Mouse (Mus musculus) liver, embryonic 14.5 days (tissue): ENCODE results near the gene Tbc1d10b. TPM values are rescaled to one million over a fixed set of nuclear protein-coding genes. Genes with fewer than 3 reads are reported as not detected.

ENCODE experiments used
- ATAC-seq: fragments of 200-750 bp; cut with Nextera tagmentation; 2 replicates; pipeline ENCODE4 v1.8.0; 2017; ENCODE audit warnings: moderate number of reproducible peaks, mild to moderate bottlenecking, moderate library complexity; ENCODE audit not compliant: insufficient read depth
- DNase-seq, 3 experiments: peaks; one replicate each; pipeline ENCODE4 v3.0.0-alpha.2; 2012 to 2013; ENCODE audit warnings: low read depth in 3 of 3, low spot score in 3 of 3
- H3K27ac ChIP-seq: fragments of 300-500 bp; sonication (generic); 2 replicates; pipeline ENCODE4 v1.5.1; 2014; ENCODE audit warnings: moderate library complexity, mild to moderate bottlenecking, control low read depth, inconsistent platforms
- H3K27me3 ChIP-seq: fragments of 300-500 bp; sonication (generic); 2 replicates; pipeline ENCODE4 v1.6.1; 2014; ENCODE audit warnings: mild to moderate bottlenecking, low read length, moderate library complexity; ENCODE audit not compliant: control insufficient read depth, insufficient read depth
- H3K36me3 ChIP-seq: fragments of 300-500 bp; sonication (generic); replicated peaks from 2 replicates; pipeline ENCODE4 v1.6.1; 2014; ENCODE audit warnings: low read depth; ENCODE audit not compliant: control insufficient read depth, insufficient read depth
- H3K4me1 ChIP-seq, 2 experiments: fragments of 200-500 bp in 1 of 2; fragments of 300-500 bp in 1 of 2; sonication (generic) in 1 of 2; replicated peaks; 2 replicates each; pipeline ENCODE4 v1.6.1; 2012 to 2014; ENCODE audit warnings: antibody characterized with exemption in 1 of 2, inconsistent platforms in 1 of 2, low read length in 1 of 2; ENCODE audit not compliant: control insufficient read depth in 2 of 2, insufficient read depth in 2 of 2
- H3K4me2 ChIP-seq: fragments of 300-500 bp; sonication (generic); 2 replicates; pipeline ENCODE4 v1.6.1; 2014; ENCODE audit warnings: low read depth, mild to moderate bottlenecking, control low read depth, moderate library complexity
- H3K4me3 ChIP-seq, 2 experiments: fragments of 200-500 bp in 1 of 2; fragments of 300-500 bp in 1 of 2; sonication (generic) in 1 of 2; 2 replicates each; pipeline ENCODE4 v1.5.1; 2012 to 2014; ENCODE audit warnings: low read depth in 2 of 2, low read length in 2 of 2, mild to moderate bottlenecking in 2 of 2, control low read depth in 1 of 2, inconsistent platforms in 1 of 2, moderate library complexity in 1 of 2; ENCODE audit not compliant: insufficient read depth in 1 of 2
- H3K9ac ChIP-seq: fragments of 300-500 bp; sonication (generic); replicated peaks from 2 replicates; pipeline ENCODE4 v1.6.1; 2014; ENCODE audit warnings: mild to moderate bottlenecking, control low read depth, moderate library complexity
- H3K9me3 ChIP-seq: fragments of 300-500 bp; sonication (generic); 2 replicates; pipeline ENCODE4 v1.6.1; 2016; ENCODE audit warnings: low read length, mixed read lengths; ENCODE audit not compliant: control insufficient read depth
- CTCF ChIP-seq: IDR thresholded peaks from 2 replicates; pipeline ENCODE4 v1.5.1; 2016; ENCODE audit warnings: antibody characterized with exemption, low read depth, control low read depth
- EP300 ChIP-seq: IDR thresholded peaks from 2 replicates; pipeline ENCODE4 v1.6.1; 2016; ENCODE audit warnings: antibody characterized with exemption, low read depth
- WGBS: fragments of 180-500 bp; shearing (Covaris S2); extraction: QIAGEN DNeasy Blood & Tissue Kit; methylation state at CpG from one replicate; pipeline ENCODE4 v1.1.7; 2014; ENCODE audit not compliant: insufficient replicate concordance; 5-methylcytosine and 5-hydroxymethylcytosine counted together
- polyA plus RNA-seq, 2 experiments: library from polyadenylated mRNA; depleted of rRNA in 1 of 2; stranded (reverse) in 1 of 2; unstranded in 1 of 2; fragments of >200 nt; fragmentation: Nextera tagmentation in 1 of 2; extraction: Ambion mirVana in 1 of 2; gene quantifications; 2 replicates each; pipeline versions ENCODE4 v1.2.1 to v1.2.3; 2012 to 2014

The Tbc1d10b gene
- polyA plus RNA-seq, 2 experiments, result 10.9 to 15.5 TPM

- no peak overlapping the region for H3K4me2 ChIP-seq
- H3K27ac ChIP-seq, result no peak overlapping the region
- H3K4me1 ChIP-seq, result peaks cover 0 to 6% of the 10 kb centered on the region in 2 experiments; a peak in 2 of 4 replicates
- no peak overlapping the region for H3K9ac ChIP-seq
- no peak overlapping the region for H3K4me3 ChIP-seq
- ATAC-seq (no peak), DNase-seq (no peak)
- H3K36me3 ChIP-seq, result no peaks in the 10 kb centered on the region
- H3K27me3 ChIP-seq, result no peaks in the 10 kb centered on the region
- 30% methylated on average over 3 of the region's 3 CpGs for WGBS
- TF ChIP-seq EP300 (no peak), CTCF (no peak)
- H3K9me3 ChIP-seq, result no peaks in the 10 kb centered on the region
These were observed 54.8 kb downstream of the Tbc1d10b start for GRCm38 (mm10) chr7:127153477-127153876.

GRCm38 (mm10) chr7:127152464-127152863 lies 55.8 kb downstream of the Tbc1d10b start:
- WGBS, result 79% methylated on average over 6 of the region's 6 CpGs
- ATAC-seq, result no peak
- H3K27me3 ChIP-seq, result no peaks in the 10 kb centered on the region

GRCm38 (mm10) chr7:127147901-127148300 lies 60.4 kb downstream of the Tbc1d10b start:
- Histone ChIP-seq H3K9ac (no peak overlapping the region), H3K9me3 (no peaks in the 10 kb centered on the region), H3K4me3 (no peak overlapping the region), H3K36me3 (no peaks in the 10 kb centered on the region), H3K4me1 (peaks cover 0 to 24% of the 10 kb centered on the region in 2 experiments; a peak in 3 of 4 replicates), H3K27me3 (no peaks in the 10 kb centered on the region), H3K27ac (no peak overlapping the region), H3K4me2 (no peak overlapping the region)
- TF ChIP-seq CTCF (no peak), EP300 (no peak)
- DNase-seq (no peak), ATAC-seq (no peak)
- 69% methylated on average over 3 of the region's 3 CpGs for WGBS

More at GRCm38 (mm10) chr7:127152464-127152863, 55.8 kb downstream of the Tbc1d10b start:
- Histone ChIP-seq H3K36me3 (no peaks in the 10 kb centered on the region), H3K9me3 (no peaks in the 10 kb centered on the region), H3K27ac (no peak overlapping the region), H3K4me3 (no peak overlapping the region), H3K4me2 (no peak overlapping the region), H3K4me1 (peaks cover 0 to 3% of the 10 kb centered on the region in 2 experiments; a peak in 2 of 4 replicates), H3K9ac (no peak overlapping the region)
- DNase-seq, result no peak
- TF ChIP-seq CTCF, result no peak
- no peak for TF ChIP-seq EP300

Other genes with a start within 250 kb of the Tbc1d10b start
- 36.4 and 45.9 TPM in 2 replicates for gene Cdipt, start 232.6 kb downstream of the Tbc1d10b start, polyA plus RNA-seq (2012; rRNA removed)
- gene Cdipt, start 232.6 kb downstream of the Tbc1d10b start, polyA plus RNA-seq (2014; fragmentation: Nextera tagmentation; extraction: Ambion mirVana), result 32.6 and 34.3 TPM in 2 replicates
- 0.18 and 0.52 TPM in 2 replicates for gene Cdiptos, start 232.4 kb downstream of the Tbc1d10b start, polyA plus RNA-seq (2012; rRNA removed)
- 0.20 and 0.64 TPM in 2 replicates for gene Cdiptos, start 232.4 kb downstream of the Tbc1d10b start, polyA plus RNA-seq (2014; fragmentation: Nextera tagmentation; extraction: Ambion mirVana)
- 3.8 and 4.5 TPM in 2 replicates for gene Mvp, start 193.8 kb downstream of the Tbc1d10b start, polyA plus RNA-seq (2012; rRNA removed)
- 5.5 and 5.6 TPM in 2 replicates for gene Mvp, start 193.8 kb downstream of the Tbc1d10b start, polyA plus RNA-seq (2014; fragmentation: Nextera tagmentation; extraction: Ambion mirVana)
- 0.10 and 0.30 TPM in 2 replicates for gene Pagr1b, start 192.0 kb downstream of the Tbc1d10b start, polyA plus RNA-seq (2012; rRNA removed)
- not detected in 2 replicates for gene Pagr1b, start 192.0 kb downstream of the Tbc1d10b start, polyA plus RNA-seq (2014; fragmentation: Nextera tagmentation; extraction: Ambion mirVana)
- 8.0 and 15.2 TPM in 2 replicates for gene Pagr1a, start 191.1 kb downstream of the Tbc1d10b start, polyA plus RNA-seq (2012; rRNA removed)
- gene Pagr1a, start 191.1 kb downstream of the Tbc1d10b start, polyA plus RNA-seq (2014; fragmentation: Nextera tagmentation; extraction: Ambion mirVana), result 27.3 and 32.2 TPM in 2 replicates
- 7.5 and 15.7 TPM in 2 replicates for gene Gm42742, start 187.4 kb downstream of the Tbc1d10b start, polyA plus RNA-seq (2012; rRNA removed)
- 1.2 and 8.3 TPM in 2 replicates for gene Gm42742, start 187.4 kb downstream of the Tbc1d10b start, polyA plus RNA-seq (2014; fragmentation: Nextera tagmentation; extraction: Ambion mirVana)
- gene Prrt2, start 187.3 kb downstream of the Tbc1d10b start, polyA plus RNA-seq (2012; rRNA removed), result 0.08 and 0.55 TPM in 2 replicates
- 0.40 and 0.41 TPM in 2 replicates for gene Prrt2, start 187.3 kb downstream of the Tbc1d10b start, polyA plus RNA-seq (2014; fragmentation: Nextera tagmentation; extraction: Ambion mirVana)
- 91.4 and 97.5 TPM in 2 replicates for gene Maz, start 181.4 kb downstream of the Tbc1d10b start, polyA plus RNA-seq (2012; rRNA removed)
- 27.3 and 37.4 TPM in 2 replicates for gene Maz, start 181.4 kb downstream of the Tbc1d10b start, polyA plus RNA-seq (2014; fragmentation: Nextera tagmentation; extraction: Ambion mirVana)
- gene Kif22, start 166.0 kb downstream of the Tbc1d10b start, polyA plus RNA-seq (2012; rRNA removed), result 43.8 and 60.1 TPM in 2 replicates
- 101 and 112 TPM in 2 replicates for gene Kif22, start 166.0 kb downstream of the Tbc1d10b start, polyA plus RNA-seq (2014; fragmentation: Nextera tagmentation; extraction: Ambion mirVana)
- gene Zg16, start 121.1 kb downstream of the Tbc1d10b start, polyA plus RNA-seq (2012; rRNA removed), result 0.08 and 0.11 TPM in 2 replicates
- gene Zg16, start 121.1 kb downstream of the Tbc1d10b start, polyA plus RNA-seq (2014; fragmentation: Nextera tagmentation; extraction: Ambion mirVana), result not detected in 2 replicates
- 5.3 and 6.4 TPM in 2 replicates for gene AI467606, start 117.1 kb downstream of the Tbc1d10b start, polyA plus RNA-seq (2012; rRNA removed)
- gene AI467606, start 117.1 kb downstream of the Tbc1d10b start, polyA plus RNA-seq (2014; fragmentation: Nextera tagmentation; extraction: Ambion mirVana), result 7.6 and 8.5 TPM in 2 replicates
- gene Qprt, start 86.2 kb downstream of the Tbc1d10b start, polyA plus RNA-seq (2012; rRNA removed), result 35.6 and 35.9 TPM in 2 replicates
- gene Qprt, start 86.2 kb downstream of the Tbc1d10b start, polyA plus RNA-seq (2014; fragmentation: Nextera tagmentation; extraction: Ambion mirVana), result 48.6 and 49.2 TPM in 2 replicates
- gene Spn, start 70.6 kb downstream of the Tbc1d10b start, polyA plus RNA-seq (2012; rRNA removed), result 8.0 and 10.8 TPM in 2 replicates
- 7.9 and 8.0 TPM in 2 replicates for gene Spn, start 70.6 kb downstream of the Tbc1d10b start, polyA plus RNA-seq (2014; fragmentation: Nextera tagmentation; extraction: Ambion mirVana)
- gene Cd2bp2, start 12.4 kb downstream of the Tbc1d10b start, polyA plus RNA-seq (2012; rRNA removed), result 17.6 and 27.6 TPM in 2 replicates
- 17.4 and 18.4 TPM in 2 replicates for gene Cd2bp2, start 12.4 kb downstream of the Tbc1d10b start, polyA plus RNA-seq (2014; fragmentation: Nextera tagmentation; extraction: Ambion mirVana)
- 10.6 and 15.6 TPM in 2 replicates for gene Mylpf, start 422 bp upstream of the Tbc1d10b start, polyA plus RNA-seq (2012; rRNA removed)
- 31.0 and 31.1 TPM in 2 replicates for gene Mylpf, start 422 bp upstream of the Tbc1d10b start, polyA plus RNA-seq (2014; fragmentation: Nextera tagmentation; extraction: Ambion mirVana)
- 3.3 and 3.4 TPM in 2 replicates for gene Zfp553, start 24.6 kb upstream of the Tbc1d10b start, polyA plus RNA-seq (2012; rRNA removed)
- 2.4 and 2.8 TPM in 2 replicates for gene Zfp553, start 24.6 kb upstream of the Tbc1d10b start, polyA plus RNA-seq (2014; fragmentation: Nextera tagmentation; extraction: Ambion mirVana)
- gene Sept1, start 24.7 kb upstream of the Tbc1d10b start, polyA plus RNA-seq (2012; rRNA removed), result 10.3 and 16.1 TPM in 2 replicates
- gene Sept1, start 24.7 kb upstream of the Tbc1d10b start, polyA plus RNA-seq (2014; fragmentation: Nextera tagmentation; extraction: Ambion mirVana), result 7.0 TPM in 2 replicates
- 19.6 and 21.6 TPM in 2 replicates for gene Zfp771, start 35.8 kb upstream of the Tbc1d10b start, polyA plus RNA-seq (2012; rRNA removed)
- gene Zfp771, start 35.8 kb upstream of the Tbc1d10b start, polyA plus RNA-seq (2014; fragmentation: Nextera tagmentation; extraction: Ambion mirVana), result 11.0 TPM in 2 replicates
- 62.2 and 82.9 TPM in 2 replicates for gene Dctpp1, start 52.2 kb upstream of the Tbc1d10b start, polyA plus RNA-seq (2012; rRNA removed)
- 104 and 117 TPM in 2 replicates for gene Dctpp1, start 52.2 kb upstream of the Tbc1d10b start, polyA plus RNA-seq (2014; fragmentation: Nextera tagmentation; extraction: Ambion mirVana)
- gene Sephs2, start 65.6 kb upstream of the Tbc1d10b start, polyA plus RNA-seq (2012; rRNA removed), result 35.0 and 44.9 TPM in 2 replicates
- gene Sephs2, start 65.6 kb upstream of the Tbc1d10b start, polyA plus RNA-seq (2014; fragmentation: Nextera tagmentation; extraction: Ambion mirVana), result 143 and 155 TPM in 2 replicates
- 6.4 and 6.7 TPM in 2 replicates for gene Itgal, start 87.8 kb upstream of the Tbc1d10b start, polyA plus RNA-seq (2012; rRNA removed)
- gene Itgal, start 87.8 kb upstream of the Tbc1d10b start, polyA plus RNA-seq (2014; fragmentation: Nextera tagmentation; extraction: Ambion mirVana), result 4.0 and 4.8 TPM in 2 replicates
- gene Zfp768, start 137.1 kb upstream of the Tbc1d10b start, polyA plus RNA-seq (2012; rRNA removed), result 4.4 and 5.0 TPM in 2 replicates
- 0.52 and 0.75 TPM in 2 replicates for gene Zfp768, start 137.1 kb upstream of the Tbc1d10b start, polyA plus RNA-seq (2014; fragmentation: Nextera tagmentation; extraction: Ambion mirVana)
- gene Zfp747, start 167.6 kb upstream of the Tbc1d10b start, polyA plus RNA-seq (2012; rRNA removed), result 1.2 and 1.9 TPM in 2 replicates
- gene Zfp747, start 167.6 kb upstream of the Tbc1d10b start, polyA plus RNA-seq (2014; fragmentation: Nextera tagmentation; extraction: Ambion mirVana), result 1.2 and 1.8 TPM in 2 replicates
- 0.69 and 0.71 TPM in 2 replicates for gene 9130019O22Rik, start 178.7 kb upstream of the Tbc1d10b start, polyA plus RNA-seq (2012; rRNA removed)
- 1.0 and 1.2 TPM in 2 replicates for gene 9130019O22Rik, start 178.7 kb upstream of the Tbc1d10b start, polyA plus RNA-seq (2014; fragmentation: Nextera tagmentation; extraction: Ambion mirVana)
- 1.2 and 1.3 TPM in 2 replicates for gene E430018J23Rik, start 185.2 kb upstream of the Tbc1d10b start, polyA plus RNA-seq (2012; rRNA removed)
- 1.0 and 1.3 TPM in 2 replicates for gene E430018J23Rik, start 185.2 kb upstream of the Tbc1d10b start, polyA plus RNA-seq (2014; fragmentation: Nextera tagmentation; extraction: Ambion mirVana)
- 0.94 and 1.3 TPM in 2 replicates for gene Zfp764, start 198.4 kb upstream of the Tbc1d10b start, polyA plus RNA-seq (2012; rRNA removed)
- 1.1 and 1.5 TPM in 2 replicates for gene Zfp764, start 198.4 kb upstream of the Tbc1d10b start, polyA plus RNA-seq (2014; fragmentation: Nextera tagmentation; extraction: Ambion mirVana)
- gene Zfp688, start 213.6 kb upstream of the Tbc1d10b start, polyA plus RNA-seq (2012; rRNA removed), result 5.6 and 6.5 TPM in 2 replicates
- gene Zfp688, start 213.6 kb upstream of the Tbc1d10b start, polyA plus RNA-seq (2014; fragmentation: Nextera tagmentation; extraction: Ambion mirVana), result 8.8 and 8.9 TPM in 2 replicates
- gene Zfp689, start 240.7 kb upstream of the Tbc1d10b start, polyA plus RNA-seq (2012; rRNA removed), result 1.8 and 2.1 TPM in 2 replicates
- gene Zfp689, start 240.7 kb upstream of the Tbc1d10b start, polyA plus RNA-seq (2014; fragmentation: Nextera tagmentation; extraction: Ambion mirVana), result 1.3 and 1.4 TPM in 2 replicates